Mouse (Mus musculus): ENCODE data around the gene Me3.

- TF ChIP-seq CTCF (IDR thresholded peaks at IDR 0.05; ENCODE audit: control insufficient read depth, insufficient read depth, low read length), result no peak
- TF ChIP-seq POLR2A (IDR thresholded peaks at IDR 0.05; ENCODE audit: borderline replicate concordance, control insufficient read depth, low read depth, low read length), result no peak
Measured at GRCm38 (mm10) chr7:89679139-89679538, 46.9 kb downstream of the Me3 start.

All from bone marrow, adult 2 months (tissue).